37 mouse cellular contexts compared by ENCODE assay signal in the genomic region with DNA sequence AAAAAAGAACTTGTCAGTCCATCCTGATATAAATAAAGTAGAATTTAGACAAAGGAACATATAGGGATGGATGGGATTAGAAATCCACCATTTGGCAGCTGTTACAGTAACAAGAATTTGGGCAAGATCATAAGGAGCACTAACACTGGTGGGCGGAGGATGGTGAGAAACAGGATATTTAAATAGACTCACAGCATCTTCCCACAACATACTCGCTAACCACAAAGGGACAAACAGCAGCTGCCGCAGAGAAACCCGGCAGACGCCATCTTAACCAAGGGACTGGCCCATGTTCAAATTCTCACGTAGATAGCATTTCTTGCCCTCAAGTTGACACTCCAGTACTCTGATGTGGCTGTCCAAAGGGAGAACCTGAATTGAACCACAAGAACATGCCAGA. TPM values are rescaled to one million over a fixed set of nuclear protein-coding genes. Genes with fewer than 3 reads are reported as not detected.
A peak's percentile ranks its signal among the peaks of the same experiment; 100 is the strongest.
DNase-seq lines count a peak whose midpoint lies in the region; ATAC-seq and TF ChIP-seq lines count a peak whose summit lies in the region.
"Had no signal": no experiment of that assay in that cellular context is flagged by ENCODE, and none has a peak within 500 bp of the region (broad histone marks: within the 10 kb centered on the region; RNA-seq: fewer than 3 reads in every experiment).

No protein-coding gene starts in this region.

- no peak for TF ChIP-seq RAD21 in MEL (IDR thresholded peaks at IDR 0.05; ENCODE audit: low read depth, low read length)

- TF ChIP-seq POLR2A in MEL (IDR thresholded peaks at IDR 0.05; ENCODE audit: control insufficient read depth in 1 of 2, insufficient read depth in 1 of 2, low read depth in 1 of 2, low read length in 2 of 2, poor library complexity in 1 of 2) (no peak), myocyte (IDR thresholded peaks at IDR 0.05; ENCODE audit: insufficient read length, low read depth) (no peak)

- no peaks in the 10 kb centered on the region for H3K36me3 ChIP-seq in MEL (ENCODE audit: control insufficient read depth in 1 of 2, insufficient read depth in 2 of 2, low read length in 2 of 2)
- H3K36me3 ChIP-seq in myocyte (ENCODE audit: control insufficient read depth, insufficient read depth) = no peaks in the 10 kb centered on the region
- H3K36me3 ChIP-seq: embryonic facial prominence, embryonic 15.5 days; heart, embryonic 10.5 days; heart, embryonic 13.5 days had no signal

- no peaks in the 10 kb centered on the region for H3K9me3 ChIP-seq in MEL (replicated peaks; ENCODE audit: insufficient read depth, low read length)
- H3K9me3 ChIP-seq: embryonic facial prominence, embryonic 15.5 days; heart, embryonic 10.5 days; heart, embryonic 13.5 days had no signal

- no peak for DNase-seq in frontal cortex, postnatal 10 days (ENCODE audit: low spot score in 2 of 2)
- DNase-seq in left cerebral cortex, adult 18-20 months (ENCODE audit: low spot score in 2 of 2) = peak; percentile 44 to 60
- no peak for DNase-seq in left cerebral cortex, postnatal 4 days
- DNase-seq in MEL (ENCODE audit: low read depth, low spot score) = peak; percentile 9
- no peak for DNase-seq in adrenal gland, postnatal 14 days
- DNase-seq in kidney, postnatal 14 days = no peak
- DNase-seq: adrenal gland, adult 8-10 months; adrenal gland, postnatal 36 days; B cell, adult 2 months; cerebellum, adult 11 months; cerebellum, adult 2 months; cerebellum, adult 9-11 months; cerebellum, postnatal 36 days; embryo, embryonic 11 days; forebrain, postnatal 0 days; gastrocnemius, postnatal 36 days; heart, adult 2 months; heart, postnatal 14 days; heart, postnatal 4 days had no signal

- TF ChIP-seq EP300 in MEL (IDR thresholded peaks at IDR 0.05; ENCODE audit: low read depth in 1 of 2, low read length in 2 of 2) = no peak

- H3K4me3 ChIP-seq in MEL (ENCODE audit: control insufficient read depth in 1 of 2, insufficient read depth in 1 of 2, low read depth in 2 of 2, low read length in 2 of 2) (no peak overlapping the region), myocyte (no peak overlapping the region)
- H3K4me3 ChIP-seq: embryonic facial prominence, embryonic 15.5 days; heart, adult 2 months; heart, embryonic 10.5 days; heart, embryonic 13.5 days had no signal

- H3K27ac ChIP-seq in MEL (ENCODE audit: control insufficient read depth, low read depth, low read length) = no peak overlapping the region
- H3K27ac ChIP-seq: embryonic facial prominence, embryonic 15.5 days; heart, adult 2 months; heart, embryonic 10.5 days; heart, embryonic 13.5 days; hindbrain, embryonic 14.5 days; hindbrain, postnatal 0 days had no signal

- peak; percentile 83 for ATAC-seq in frontal cortex, adult (ENCODE audit: low TSS enrichment)
- ATAC-seq: activated CD4-positive, CD25-positive, alpha-beta regulatory T cell, adult 4 months; CD4-positive, CD25-positive, alpha-beta regulatory T cell, adult 4 months; forebrain, embryonic 14.5 days; forebrain, postnatal 0 days; hindbrain, postnatal 0 days; inflammation-experienced regulatory T-cells, adult 6 months; intestine, embryonic 16.5 days had no signal

- H3K9ac ChIP-seq in MEL (ENCODE audit: control insufficient read depth, low read depth, low read length, poor library complexity, severe bottlenecking) = no peak overlapping the region
- H3K9ac ChIP-seq: embryonic facial prominence, embryonic 15.5 days; forebrain, postnatal 0 days; heart, embryonic 13.5 days; hindbrain, embryonic 14.5 days had no signal

- no peak for TF ChIP-seq CTCF in MEL (IDR thresholded peaks at IDR 0.05 in 2 of 3, conservative IDR thresholded peaks at IDR 0.05 in 1 of 3; ENCODE audit: control insufficient read depth in 1 of 3, insufficient read depth in 1 of 3, low read depth in 2 of 3, low read length in 3 of 3, poor library complexity in 1 of 3, severe bottlenecking in 1 of 3)

- H3K4me2 ChIP-seq in myocyte (ENCODE audit: low read depth) = peak overlapping the region; percentile 52
- H3K4me2 ChIP-seq: embryonic facial prominence, embryonic 15.5 days; heart, embryonic 13.5 days; hindbrain, embryonic 14.5 days had no signal

- H3K4me1 ChIP-seq in MEL (ENCODE audit: control insufficient read depth in 1 of 2, insufficient read depth in 2 of 2, low read length in 2 of 2) = no peaks in the 10 kb centered on the region
- H3K4me1 ChIP-seq: embryonic facial prominence, embryonic 15.5 days; heart, embryonic 10.5 days; heart, embryonic 13.5 days had no signal

- no peak overlapping the region for H3ac ChIP-seq in myocyte (ENCODE audit: control insufficient read depth, insufficient read length)

- intact Hi-C loops in left cerebral cortex, postnatal 4 days (cut with DNase I) = no loop called here

- no peaks in the 10 kb centered on the region; a peak in 2 of 4 replicates for H3K27me3 ChIP-seq in MEL (ENCODE audit: control insufficient read depth in 1 of 2, insufficient read depth in 2 of 2, low read length in 2 of 2)
- H3K27me3 ChIP-seq in myocyte (ENCODE audit: control insufficient read depth, insufficient read depth, insufficient read length) = peaks cover 5% of the 10 kb centered on the region
- H3K27me3 ChIP-seq: embryonic facial prominence, embryonic 15.5 days; heart, embryonic 13.5 days had no signal

- H3K79me2 ChIP-seq in MEL (ENCODE audit: control insufficient read depth, insufficient read depth, low read length, poor library complexity) = no peaks in the 10 kb centered on the region
- no peaks in the 10 kb centered on the region for H3K79me2 ChIP-seq in myocyte (ENCODE audit: control insufficient read depth, insufficient read depth)

TF ChIP-seq in MEL, 35 proteins besides CTCF, POLR2A, EP300 and RAD21 (continues in another document):
- no peak for TF ChIP-seq TCF12 (IDR thresholded peaks at IDR 0.05; ENCODE audit: low read depth, low read length)
- TF ChIP-seq ZC3H11A (IDR thresholded peaks at IDR 0.05; ENCODE audit: low read depth, low read length) = no peak
- TF ChIP-seq ETS1 (IDR thresholded peaks at IDR 0.05; ENCODE audit: low read depth, low read length) = no peak
- no peak for TF ChIP-seq ZNF384 (IDR thresholded peaks at IDR 0.05; ENCODE audit: low read depth, low read length)
- TF ChIP-seq GATA1 (IDR thresholded peaks at IDR 0.05; ENCODE audit: low read depth, low read length) = no peak
- TF ChIP-seq CHD2 (IDR thresholded peaks at IDR 0.05; ENCODE audit: low read length) = no peak
- no peak for TF ChIP-seq POLR2AphosphoS5 (IDR thresholded peaks at IDR 0.05; ENCODE audit: borderline replicate concordance, low read depth, low read length)
- TF ChIP-seq NRF1 (IDR thresholded peaks at IDR 0.05; ENCODE audit: insufficient read depth, low read depth, low read length, poor library complexity, severe bottlenecking) = no peak
- no peak for TF ChIP-seq TAL1 (IDR thresholded peaks at IDR 0.05; ENCODE audit: low read length)
- TF ChIP-seq RCOR1 (IDR thresholded peaks at IDR 0.05; ENCODE audit: low read depth, low read length) = no peak
- TF ChIP-seq BHLHE40 (IDR thresholded peaks at IDR 0.05; ENCODE audit: borderline replicate concordance, low read depth, low read length) = no peak
- TF ChIP-seq JUND (IDR thresholded peaks at IDR 0.05; ENCODE audit: low read depth, low read length) = no peak
- no peak for TF ChIP-seq MAFK (IDR thresholded peaks at IDR 0.05; ENCODE audit: borderline replicate concordance, low read depth, low read length)

TF ChIP-seq in myocyte, 11 proteins besides CTCF, POLR2A, EP300 and RAD21:
- TF ChIP-seq TCF3 (IDR thresholded peaks at IDR 0.05; ENCODE audit: insufficient read length, low read depth) (peak; percentile 5), TCF12 (IDR thresholded peaks at IDR 0.05; ENCODE audit: insufficient read depth, poor library complexity, severe bottlenecking) (peak; percentile 27), MYOG (IDR thresholded peaks at IDR 0.05; ENCODE audit: control insufficient read depth in 1 of 3, insufficient read depth in 1 of 3, insufficient read length in 2 of 3, low read depth in 2 of 3) (peak; percentile 20 to 81 (median 74)), MYOD1 (IDR thresholded peaks at IDR 0.05; ENCODE audit: control insufficient read depth in 1 of 3, insufficient read length in 2 of 3, low read depth in 2 of 3) (peak in 2 of 3 experiments; percentile 71 to 80), SRF (IDR thresholded peaks at IDR 0.05; ENCODE audit: control insufficient read depth, insufficient read length, low read depth) (no peak), MAX (IDR thresholded peaks at IDR 0.05; ENCODE audit: low read depth) (no peak), CEBPB (IDR thresholded peaks at IDR 0.05; ENCODE audit: insufficient read depth, poor library complexity, severe bottlenecking) (no peak)
TF ChIP-seq in myocyte: peak in this region for 4.

RNA-seq across cellular contexts. Expression of gene Ccdc113, which starts 17.0 kb away (rescaled TPM):
- 1 to 10 TPM; 3.3 to 3.4 TPM for total RNA-seq in left cerebral cortex, adult 18-20 months (2021)
- 1 to 10 TPM in 1 of 2 experiments, under 1 TPM in 1; 0.60 to 1.0 TPM for total RNA-seq in left cerebral cortex, postnatal 4 days (2021)
- total RNA-seq in MEL (2012; rRNA removed) = not detected in 2 replicates
- not detected for polyA plus RNA-seq in MEL (2012; ENCODE audit: insufficient read depth in 1 of 2, insufficient read length in 2 of 2, low read depth in 1 of 2, low replicate concordance in 2 of 2, missing spikeins in 1 of 2)
- polyA plus RNA-seq in myocyte (2012; fragmentation: generic; extraction: Trizol) = not detected
- total RNA-seq in adrenal gland, postnatal 14 days (2021) = 0.98 and 1.7 TPM in 2 replicates
- total RNA-seq: gastrocnemius, adult 8-10 months; gastrocnemius, postnatal 36 days; granulocyte monocyte progenitor cell, adult 5-6 weeks; heart, adult 2 months; heart, postnatal 14 days had no signal
- polyA plus RNA-seq: activated CD4-positive, CD25-positive, alpha-beta regulatory T cell, adult 4 months; CD4-positive, CD25-positive, alpha-beta regulatory T cell, adult 4 months; embryonic facial prominence, embryonic 11.5 days; forebrain, embryonic 11.5 days; inflammation-experienced regulatory T-cells, adult 6 months; intestine, embryonic 16.5 days had no signal

RNA-seq across cellular contexts. Expression of gene Csnk2a2, which starts 27.1 kb away (rescaled TPM):
- 10 to 100 TPM; 81.8 to 92.0 TPM for total RNA-seq in left cerebral cortex, adult 18-20 months (2021)
- total RNA-seq in left cerebral cortex, postnatal 4 days (2021) = 10 to 100 TPM; 81.1 to 93.5 TPM
- total RNA-seq in MEL (2012; rRNA removed) = 42.3 and 44.0 TPM in 2 replicates
- polyA plus RNA-seq in MEL (2012; ENCODE audit: insufficient read depth in 1 of 2, insufficient read length in 2 of 2, low read depth in 1 of 2, low replicate concordance in 2 of 2, missing spikeins in 1 of 2) (100 to 1,000 TPM in 1 of 2 experiments, not detected in 1; 121 TPM), myocyte (2012; fragmentation: generic; extraction: Trizol) (51.9 TPM)
- 81.9 and 82.2 TPM in 2 replicates for total RNA-seq in adrenal gland, postnatal 14 days (2021)

RNA-seq across cellular contexts. Expression of gene Prss54, which starts 59.2 kb away (rescaled TPM):
- not detected for total RNA-seq in left cerebral cortex, adult 18-20 months (2021)
- not detected for total RNA-seq in left cerebral cortex, postnatal 4 days (2021)
- total RNA-seq in MEL (2012; rRNA removed) = not detected in 2 replicates
- polyA plus RNA-seq in MEL (2012; ENCODE audit: insufficient read depth in 1 of 2, insufficient read length in 2 of 2, low read depth in 1 of 2, low replicate concordance in 2 of 2, missing spikeins in 1 of 2) (not detected), myocyte (2012; fragmentation: generic; extraction: Trizol) (not detected)
- not detected in 2 replicates for total RNA-seq in adrenal gland, postnatal 14 days (2021)
- total RNA-seq: adrenal gland, adult 8-10 months; adrenal gland, postnatal 36 days; forebrain, postnatal 0 days; gastrocnemius, adult 8-10 months; gastrocnemius, postnatal 36 days; granulocyte monocyte progenitor cell, adult 5-6 weeks; heart, adult 2 months; heart, postnatal 14 days; heart, postnatal 4 days; hindbrain, postnatal 0 days had no signal
- polyA plus RNA-seq: activated CD4-positive, CD25-positive, alpha-beta regulatory T cell, adult 4 months; CD4-positive, CD25-positive, alpha-beta regulatory T cell, adult 4 months; cerebellum, adult 2 months; embryonic facial prominence, embryonic 11.5 days; embryonic facial prominence, embryonic 15.5 days; forebrain, embryonic 11.5 days; forebrain, embryonic 14.5 days; forebrain, postnatal 0 days; heart, adult 2 months; heart, embryonic 10.5 days; heart, embryonic 13.5 days; heart, embryonic 16.5 days; hindbrain, embryonic 11.5 days; hindbrain, embryonic 14.5 days; hindbrain, postnatal 0 days; inflammation-experienced regulatory T-cells, adult 6 months; intestine, embryonic 16.5 days had no signal

Comparison
In these comparisons a context has a peak if more than half of its experiments do, and no peak if none do; other contexts are left out.
1. DNase-seq: peak in left cerebral cortex, adult 18-20 months (2 of 2) and MEL (single experiment); none in frontal cortex, postnatal 10 days (0 of 2), left cerebral cortex, postnatal 4 days (single experiment), adrenal gland, postnatal 14 days (single experiment) and kidney, postnatal 14 days (single experiment).